Mouse (Mus musculus): ENCODE results near the gene Slc16a6.
A peak's percentile ranks its signal among the peaks of the same experiment; 100 is the strongest.

Slc16a6 gene

GRCm38 (mm10) chr11:109487111-109487510 lies 13.7 kb upstream of the Slc16a6 start:
- no peak for DNase-seq (ENCODE audit: low spot score)

DNA sequence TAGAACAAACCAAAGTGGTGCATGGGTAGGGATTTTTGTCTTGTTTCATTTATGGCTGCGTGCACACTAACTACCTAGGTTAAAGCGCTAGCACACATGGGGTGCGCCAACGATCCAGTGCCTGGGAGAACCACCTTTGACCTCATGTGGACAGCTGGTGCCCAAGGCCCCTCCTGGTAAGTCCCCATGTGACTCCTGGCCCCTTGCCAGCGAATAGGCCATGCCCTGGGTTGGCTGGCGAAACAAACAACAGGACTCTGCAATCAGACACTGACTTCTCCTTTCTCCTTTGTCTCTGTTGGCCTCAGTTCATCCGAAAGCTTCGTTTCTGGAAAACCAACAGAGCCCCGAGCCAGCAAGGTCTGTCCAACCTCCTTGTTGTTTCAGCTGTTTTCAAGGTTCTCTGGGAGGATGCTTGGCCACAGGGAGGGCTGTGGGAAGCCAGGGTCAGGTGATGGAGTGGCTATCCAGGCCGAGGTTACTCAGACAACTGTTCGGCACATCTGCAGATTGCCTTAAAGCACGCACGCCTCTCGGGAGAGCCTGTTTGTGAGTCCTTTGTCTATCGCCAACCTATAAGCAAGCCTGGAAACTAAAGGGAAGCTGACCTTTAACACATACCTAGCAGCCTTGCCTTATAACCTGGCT lies 12.1 kb upstream of the Slc16a6 start:
- no peak for DNase-seq (ENCODE audit: low spot score)

DNA sequence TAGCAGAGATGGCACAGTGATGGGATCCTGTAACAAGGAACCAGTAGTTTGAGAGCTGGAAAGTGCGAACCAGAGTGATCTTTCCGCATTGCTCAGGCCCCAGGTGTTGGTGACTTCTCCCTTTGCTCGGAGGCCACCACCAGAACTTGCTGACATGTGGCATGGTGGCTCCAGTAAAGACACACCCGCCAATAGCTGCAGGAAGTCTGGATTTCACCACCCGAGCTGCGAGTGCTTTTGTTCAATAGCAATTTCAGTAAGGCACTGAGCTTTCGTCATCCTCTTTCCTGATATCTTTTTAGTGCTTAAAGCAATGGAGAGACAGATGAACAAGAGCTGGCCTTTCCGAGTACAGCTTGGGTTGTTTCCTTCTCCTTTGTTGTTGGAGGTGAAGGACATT lies 7.0 kb upstream of the Slc16a6 start:
- DNase-seq (ENCODE audit: low spot score): no peak

GRCm38 (mm10) chr11:109479575-109480285 lies 6.3 kb upstream of the Slc16a6 start:
- no peak for DNase-seq (ENCODE audit: low spot score)

DNA sequence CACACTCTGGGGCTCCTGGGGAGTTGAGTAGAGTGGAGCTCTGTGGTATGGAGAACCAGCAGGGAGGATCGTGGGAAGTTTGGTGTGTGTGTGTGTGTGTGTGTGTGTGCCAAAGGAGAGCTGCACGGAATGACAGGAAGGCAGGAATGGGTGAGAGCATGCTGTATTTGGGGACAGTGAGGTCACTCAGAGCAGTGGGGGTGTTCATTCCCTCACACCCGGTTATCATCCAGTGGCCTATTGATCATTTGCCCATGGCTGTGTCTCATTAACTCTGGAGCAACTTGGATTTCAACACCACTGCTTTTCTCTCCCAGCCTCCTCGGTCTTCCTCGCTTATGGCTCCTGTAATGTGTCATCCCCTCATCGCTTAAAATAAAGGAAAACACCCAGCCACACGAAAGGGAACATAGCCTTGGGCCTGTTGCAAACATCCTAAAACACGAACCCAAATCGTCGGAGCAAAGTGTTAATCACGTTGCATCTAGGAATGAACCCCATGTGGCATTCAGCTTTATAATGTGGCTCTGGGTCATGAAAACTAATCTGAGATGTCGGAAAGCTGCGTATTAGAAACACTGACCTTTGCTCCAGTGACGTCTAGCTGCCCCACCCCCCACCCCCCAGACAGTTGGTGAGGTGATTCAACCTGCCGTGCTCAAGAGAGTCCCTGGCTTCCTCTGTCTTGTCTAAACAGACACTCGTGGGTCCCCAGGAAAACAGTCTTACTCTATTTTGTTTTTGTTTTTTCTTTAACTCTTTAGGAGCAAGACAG lies 4.4 kb upstream of the Slc16a6 start:
- no peak for DNase-seq (ENCODE audit: low spot score)

GRCm38 (mm10) chr11:109476653-109477052 lies 3.3 kb upstream of the Slc16a6 start:
- no peak for DNase-seq (ENCODE audit: low spot score)

DNA sequence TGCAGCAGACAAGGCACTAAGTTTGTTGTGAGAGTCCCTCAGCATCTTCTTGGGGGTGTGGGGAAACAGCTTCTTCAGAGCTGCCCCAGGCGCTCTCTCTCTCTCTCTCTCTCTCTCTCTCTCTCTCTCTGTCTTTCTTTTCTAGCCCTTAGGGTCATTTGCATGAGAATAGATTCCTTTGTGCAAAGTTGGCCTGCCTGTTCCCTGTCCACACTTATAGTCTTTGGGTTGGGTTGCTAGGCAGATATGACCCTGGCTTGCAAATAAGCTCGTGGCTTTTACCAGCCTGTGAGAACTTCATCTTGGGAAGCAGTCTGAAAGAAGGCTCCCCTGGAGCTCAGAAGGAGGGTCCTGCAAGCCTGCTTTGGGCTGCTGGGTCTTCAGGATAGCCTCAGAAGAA lies 2.8 kb upstream of the Slc16a6 start:
- DNase-seq (ENCODE audit: low spot score): no peak

DNA sequence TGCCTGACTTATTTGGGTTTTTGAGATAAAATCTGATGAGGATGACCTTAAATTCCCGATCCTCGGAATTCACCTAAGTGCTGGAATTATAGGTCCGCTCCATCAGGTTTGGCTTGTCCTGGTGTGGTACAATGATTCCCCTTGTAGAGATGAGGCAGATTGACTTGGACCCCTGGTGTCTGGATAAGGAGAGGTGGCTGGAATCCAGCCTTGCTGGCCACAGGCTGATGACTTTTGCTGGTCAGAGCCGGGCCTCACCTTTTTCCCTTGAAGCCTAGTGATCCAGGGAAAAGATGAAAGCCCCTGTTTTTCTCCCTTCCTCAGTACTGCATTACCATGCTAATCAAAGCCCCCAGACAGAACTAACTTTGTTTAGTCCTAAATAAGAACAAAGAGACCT lies 2.3 kb upstream of the Slc16a6 start:
- no peak for DNase-seq (ENCODE audit: low spot score)

- no peak for DNase-seq (ENCODE audit: low spot score)
Measured at GRCm38 (mm10) chr11:109474836-109475235, 1.4 kb upstream of the Slc16a6 start.

DNA sequence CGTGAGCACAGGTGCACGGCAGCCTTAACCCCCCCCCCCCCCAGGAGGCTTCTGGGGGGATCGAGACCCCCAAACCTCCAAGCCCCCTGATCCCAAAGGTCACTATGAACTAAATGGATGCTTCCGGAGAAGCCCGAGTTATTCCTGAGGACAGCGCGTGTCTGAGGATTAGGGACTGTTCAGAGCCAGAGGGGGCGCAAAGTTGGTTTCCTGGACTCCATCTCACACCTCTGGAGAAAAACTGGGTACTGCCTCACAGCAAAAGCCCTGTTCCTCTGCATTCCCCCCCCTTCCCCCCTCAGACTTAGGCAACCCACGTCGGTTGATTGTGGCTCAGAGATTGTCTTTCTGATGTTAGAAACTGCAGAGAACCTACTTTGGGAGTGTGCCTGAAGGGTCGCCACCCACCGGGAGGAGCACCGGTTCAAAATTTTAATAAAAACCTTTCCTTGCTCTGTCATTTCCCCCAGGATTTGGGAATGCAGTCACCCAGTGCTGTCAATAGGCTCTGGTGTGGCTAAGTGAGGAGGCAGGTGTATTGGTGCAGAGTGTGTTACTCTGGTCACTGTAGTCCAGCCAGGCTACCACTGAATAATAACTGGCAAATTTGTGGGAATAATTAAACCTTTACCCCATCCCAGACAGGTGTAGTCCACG lies 816 bp upstream of the Slc16a6 start:
- peak; percentile 70 for DNase-seq (ENCODE audit: low spot score)

DNA sequence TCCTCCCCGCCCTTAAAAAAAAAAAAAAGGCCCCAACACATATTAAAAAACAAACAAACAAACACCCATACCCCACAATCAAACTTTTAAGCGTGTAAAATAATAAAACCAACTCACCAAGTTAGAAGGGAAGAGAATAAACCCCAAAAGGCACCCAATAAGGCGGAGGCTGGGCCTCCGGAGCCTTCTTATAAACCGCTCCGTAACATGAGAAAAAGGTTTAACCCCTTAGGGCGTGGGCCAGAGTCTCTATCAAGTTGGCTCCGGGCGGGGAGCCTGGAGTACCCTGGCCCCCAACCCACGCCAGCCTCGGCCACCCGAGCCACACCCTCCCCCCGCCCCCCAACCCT lies 602 bp downstream of the Slc16a6 start:
- DNase-seq (ENCODE audit: low spot score): no peak

- peak; percentile 54 for DNase-seq (ENCODE audit: low spot score)
Measured at GRCm38 (mm10) chr11:109472171-109472691, 1.2 kb downstream of the Slc16a6 start.

GRCm38 (mm10) chr11:109470921-109471861 lies 2.2 kb downstream of the Slc16a6 start:
- DNase-seq (ENCODE audit: low spot score): no peak

DNA sequence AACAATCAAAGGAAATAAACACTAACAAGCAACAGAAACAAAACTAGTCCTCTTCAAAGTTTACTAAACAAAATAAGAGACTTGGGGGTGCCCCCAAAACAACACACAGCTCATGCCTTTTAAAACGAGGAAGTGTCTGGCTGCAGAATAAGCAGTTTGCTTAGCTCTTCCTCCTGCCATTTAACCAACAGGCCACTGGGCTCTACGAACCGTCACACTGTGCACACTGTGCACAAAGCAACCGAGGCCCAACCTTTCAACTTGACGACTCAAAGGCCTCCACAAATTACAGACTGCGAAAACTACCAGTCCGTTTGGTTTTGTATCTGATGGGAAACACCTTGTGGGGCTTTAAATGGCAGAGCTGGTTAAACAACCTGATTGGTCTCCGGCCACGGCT lies 3.2 kb downstream of the Slc16a6 start:
- DNase-seq (ENCODE audit: low spot score): no peak

- no peak for DNase-seq (ENCODE audit: low spot score)
Measured at GRCm38 (mm10) chr11:109468133-109468532, 5.3 kb downstream of the Slc16a6 start.

- no peak for DNase-seq (ENCODE audit: low spot score)
Measured at GRCm38 (mm10) chr11:109466987-109467386, 6.4 kb downstream of the Slc16a6 start.

GRCm38 (mm10) chr11:109465068-109465467 lies 8.3 kb downstream of the Slc16a6 start:
- DNase-seq (ENCODE audit: low spot score): no peak

GRCm38 (mm10) chr11:109460586-109460985 lies 12.8 kb downstream of the Slc16a6 start:
- no peak for DNase-seq (ENCODE audit: low spot score)

DNA sequence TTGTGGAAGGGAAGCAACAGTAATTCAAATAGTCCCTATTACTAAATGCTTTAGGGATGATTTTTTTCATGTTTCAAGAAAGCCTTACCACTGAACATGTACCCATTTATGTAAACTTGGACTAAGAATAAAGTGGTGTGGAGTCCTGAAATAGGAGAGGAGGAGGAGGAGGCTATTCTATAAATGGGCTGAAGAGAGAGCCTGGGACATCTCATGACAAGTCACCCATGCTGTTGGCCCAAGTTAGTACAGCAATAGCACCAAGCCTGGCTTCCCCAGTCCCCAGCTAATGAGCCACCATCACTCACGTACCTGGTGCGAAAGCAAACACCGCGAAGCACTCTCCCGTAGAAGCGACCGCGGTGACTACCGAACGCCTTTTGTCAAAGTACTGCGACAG lies 15.2 kb downstream of the Slc16a6 start:
- no peak for DNase-seq (ENCODE audit: low spot score)

GRCm38 (mm10) chr11:109456261-109456660 lies 17.1 kb downstream of the Slc16a6 start:
- no peak for DNase-seq (ENCODE audit: low spot score)

GRCm38 (mm10) chr11:109451169-109451568 lies 22.2 kb downstream of the Slc16a6 start:
- DNase-seq (ENCODE audit: low spot score): no peak

Measured in MN1 (cell line).